Comparison of ENCODE assay signal across 26 mouse cellular contexts in the genomic region with DNA sequence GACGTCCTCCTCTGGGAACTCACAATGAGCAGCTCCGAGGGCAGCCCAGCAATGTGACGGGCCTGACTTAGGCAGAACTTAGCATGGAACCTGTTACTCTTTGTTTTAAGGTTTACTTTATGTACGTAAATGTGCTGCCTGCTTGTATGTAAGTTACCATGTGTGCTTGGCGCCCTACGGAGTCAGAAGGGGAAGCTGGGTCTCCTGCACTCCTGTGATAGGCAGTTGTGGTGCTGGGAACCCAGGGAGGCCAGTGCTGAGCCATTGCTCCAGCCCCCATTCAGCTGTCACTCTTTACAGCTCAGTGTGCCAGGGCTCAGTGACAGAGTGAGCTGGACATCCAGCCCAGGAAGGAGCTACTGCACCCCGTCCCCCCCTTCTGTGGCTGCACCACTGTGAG. TPM values are rescaled to one million over a fixed set of nuclear protein-coding genes. Genes with fewer than 3 reads are reported as not detected.
DNase-seq lines count a peak whose midpoint lies in the region; ATAC-seq and TF ChIP-seq lines count a peak whose summit lies in the region.
"Had no signal": no experiment of that assay in that cellular context is flagged by ENCODE, and none has a peak within 500 bp of the region (broad histone marks: within the 10 kb centered on the region; RNA-seq: fewer than 3 reads in every experiment).

No protein-coding gene starts in this region.

- ATAC-seq in heart, embryonic 11.5 days (replicated peaks; ENCODE audit: insufficient number of reproducible peaks, low FRiP score, low TSS enrichment), result no peak
- ATAC-seq in midbrain, embryonic 13.5 days, result no peak
- ATAC-seq in embryonic facial prominence, embryonic 13.5 days (ENCODE audit: insufficient number of reproducible peaks, insufficient read depth, low FRiP score, low TSS enrichment, low read depth), result no peak
- ATAC-seq in liver, postnatal 0 days, result no peak
- ATAC-seq in hindbrain, embryonic 14.5 days (ENCODE audit: low FRiP score), result no peak
- ATAC-seq: forebrain, embryonic 14.5 days; inflammation-experienced regulatory T-cells, adult 6 months; lung, postnatal 0 days had no signal

- H3K4me2 ChIP-seq in heart, embryonic 11.5 days, result peak overlapping the region; percentile 7; the same call in 1 of the 2 replicates
- no peak overlapping the region for H3K4me2 ChIP-seq in midbrain, embryonic 13.5 days (replicated peaks)
- H3K4me2 ChIP-seq in embryonic facial prominence, embryonic 13.5 days, result no peak overlapping the region
- H3K4me2 ChIP-seq in liver, postnatal 0 days (ENCODE audit: low read depth, low read length), result peak overlapping the region; percentile 75
- no peak overlapping the region for H3K4me2 ChIP-seq in hindbrain, embryonic 14.5 days (replicated peaks)

- no peaks in the 10 kb centered on the region for H3K9me3 ChIP-seq in heart, embryonic 11.5 days (replicated peaks; ENCODE audit: control insufficient read depth, low read length)
- no peaks in the 10 kb centered on the region for H3K9me3 ChIP-seq in midbrain, embryonic 13.5 days
- no peaks in the 10 kb centered on the region for H3K9me3 ChIP-seq in midbrain, embryonic 10.5 days (replicated peaks)
- H3K9me3 ChIP-seq in embryonic facial prominence, embryonic 13.5 days, result no peaks in the 10 kb centered on the region
- H3K9me3 ChIP-seq in liver, postnatal 0 days (ENCODE audit: low read length), result no peaks in the 10 kb centered on the region
- no peaks in the 10 kb centered on the region for H3K9me3 ChIP-seq in hindbrain, embryonic 14.5 days (ENCODE audit: control insufficient read depth, low read length)
- H3K9me3 ChIP-seq: limb, embryonic 10.5 days had no signal

- H3K36me3 ChIP-seq in heart, embryonic 11.5 days (ENCODE audit: control insufficient read depth, insufficient read depth, low read length), result no peaks in the 10 kb centered on the region
- peaks cover 22% of the 10 kb centered on the region for H3K36me3 ChIP-seq in midbrain, embryonic 13.5 days
- peaks cover 49% of the 10 kb centered on the region for H3K36me3 ChIP-seq in midbrain, embryonic 10.5 days
- H3K36me3 ChIP-seq in embryonic facial prominence, embryonic 13.5 days, result peaks cover 24% of the 10 kb centered on the region
- H3K36me3 ChIP-seq in liver, postnatal 0 days (replicated peaks; ENCODE audit: insufficient read depth, low read length), result peaks cover 33% of the 10 kb centered on the region
- H3K36me3 ChIP-seq in hindbrain, embryonic 14.5 days (replicated peaks; ENCODE audit: control insufficient read depth, insufficient read depth), result no peaks in the 10 kb centered on the region; the same call in 1 of the 2 replicates

- no peak for TF ChIP-seq EP300 in liver, postnatal 0 days (IDR thresholded peaks at IDR 0.05; ENCODE audit: low read depth)

- DNase-seq in heart, postnatal 25 days (ENCODE audit: low spot score), result no peak
- DNase-seq in midbrain, embryonic 10.5 days (ENCODE audit: low spot score), result no peak
- DNase-seq in liver, postnatal 0 days, result no peak
- DNase-seq in spleen, adult 12 weeks (ENCODE audit: low spot score), result no peak
- no peak for DNase-seq in hindbrain, embryonic 14.5 days (ENCODE audit: low spot score)
- DNase-seq: adrenal gland, postnatal 25 days; cerebellum, adult 9-10 months; gastrocnemius, postnatal 10 days; heart, adult 18-20 months; kidney, adult 18-20 months; midbrain, embryonic 14.5 days; spleen, adult 18-20 months; thymus, postnatal 14 days had no signal

- no peak overlapping the region for H3K27ac ChIP-seq in heart, embryonic 11.5 days (ENCODE audit: low read depth, low read length)
- H3K27ac ChIP-seq in midbrain, embryonic 13.5 days, result no peak overlapping the region
- no peak overlapping the region for H3K27ac ChIP-seq in midbrain, embryonic 10.5 days (replicated peaks)
- no peak overlapping the region for H3K27ac ChIP-seq in embryonic facial prominence, embryonic 13.5 days
- H3K27ac ChIP-seq in liver, postnatal 0 days (ENCODE audit: low read depth), result peak overlapping the region; percentile 97; the same call in 1 of the 2 replicates
- no peak overlapping the region for H3K27ac ChIP-seq in hindbrain, embryonic 14.5 days
- H3K27ac ChIP-seq: kidney, postnatal 0 days; limb, embryonic 10.5 days; macrophage had no signal

- TF ChIP-seq CTCF in liver, postnatal 0 days (IDR thresholded peaks at IDR 0.05; ENCODE audit: low read depth), result no peak

- 86% methylated on average over 7 of the region's 7 CpGs for WGBS in heart, embryonic 11.5 days (ENCODE audit: insufficient replicate concordance)
- 81% methylated on average over 7 of the region's 7 CpGs for WGBS in midbrain, embryonic 13.5 days
- WGBS in midbrain, embryonic 10.5 days, result 90% methylated on average over 7 of the region's 7 CpGs
- WGBS in embryonic facial prominence, embryonic 13.5 days, result 91% methylated on average over 7 of the region's 7 CpGs
- 82% methylated on average over 7 of the region's 7 CpGs for WGBS in liver, postnatal 0 days (ENCODE audit: insufficient replicate concordance)
- 85% methylated on average over 7 of the region's 7 CpGs for whole genome bisulfite sequencing in hindbrain, embryonic 14.5 days

- no peaks in the 10 kb centered on the region for H3K27me3 ChIP-seq in heart, embryonic 11.5 days (ENCODE audit: control insufficient read depth, insufficient read depth, low read length)
- no peaks in the 10 kb centered on the region for H3K27me3 ChIP-seq in midbrain, embryonic 13.5 days
- no peaks in the 10 kb centered on the region for H3K27me3 ChIP-seq in midbrain, embryonic 10.5 days (ENCODE audit: low read depth, poor library complexity, severe bottlenecking)
- no peaks in the 10 kb centered on the region for H3K27me3 ChIP-seq in embryonic facial prominence, embryonic 13.5 days
- H3K27me3 ChIP-seq in liver, postnatal 0 days (ENCODE audit: insufficient read depth, low read length), result no peaks in the 10 kb centered on the region
- H3K27me3 ChIP-seq in hindbrain, embryonic 14.5 days (ENCODE audit: control insufficient read depth, insufficient read depth, low read length), result no peaks in the 10 kb centered on the region

- H3K4me3 ChIP-seq in heart, embryonic 11.5 days (ENCODE audit: low read depth, low read length), result no peak overlapping the region
- no peak overlapping the region for H3K4me3 ChIP-seq in midbrain, embryonic 13.5 days (replicated peaks)
- H3K4me3 ChIP-seq in midbrain, embryonic 10.5 days, result no peak overlapping the region
- H3K4me3 ChIP-seq in embryonic facial prominence, embryonic 13.5 days, result no peak overlapping the region
- H3K4me3 ChIP-seq in liver, postnatal 0 days (ENCODE audit: low read depth, low read length), result peak overlapping the region; percentile 12; the same call in 1 of the 2 replicates
- H3K4me3 ChIP-seq in hindbrain, embryonic 14.5 days (replicated peaks; ENCODE audit: low read length), result no peak overlapping the region
- H3K4me3 ChIP-seq: limb, embryonic 10.5 days had no signal

- no peak overlapping the region for H3K9ac ChIP-seq in heart, embryonic 11.5 days (ENCODE audit: low read depth, low read length)
- peak overlapping the region; percentile 32; the same call in 1 of the 2 replicates for H3K9ac ChIP-seq in midbrain, embryonic 13.5 days (replicated peaks)
- H3K9ac ChIP-seq in embryonic facial prominence, embryonic 13.5 days, result 0 out of 2 replicates have a peak overlapping the region, but pooled peaks have one; percentile 3
- peak overlapping the region; percentile 66 for H3K9ac ChIP-seq in liver, postnatal 0 days (replicated peaks)
- H3K9ac ChIP-seq in hindbrain, embryonic 14.5 days, result no peak overlapping the region

- intact Hi-C loops in heart, postnatal 25 days (cut with DNase I), result no loop called here

- peaks cover 59% of the 10 kb centered on the region for H3K4me1 ChIP-seq in heart, embryonic 11.5 days (ENCODE audit: control insufficient read depth, insufficient read depth, low read length)
- H3K4me1 ChIP-seq in midbrain, embryonic 13.5 days (replicated peaks), result peaks cover 57% of the 10 kb centered on the region
- H3K4me1 ChIP-seq in midbrain, embryonic 10.5 days, result peaks cover 61% of the 10 kb centered on the region
- peaks cover 32% of the 10 kb centered on the region for H3K4me1 ChIP-seq in embryonic facial prominence, embryonic 13.5 days
- peaks cover 68% of the 10 kb centered on the region for H3K4me1 ChIP-seq in liver, postnatal 0 days (ENCODE audit: insufficient read depth)
- H3K4me1 ChIP-seq in hindbrain, embryonic 14.5 days (replicated peaks; ENCODE audit: control insufficient read depth, insufficient read depth, low read length), result peaks cover 19% of the 10 kb centered on the region

RNA-seq across cellular contexts. Expression of gene Ube2v1, which starts 4.9 kb away (rescaled TPM):
- 195 and 211 TPM in 2 replicates for polyA plus RNA-seq in heart, embryonic 11.5 days (2014; fragmentation: Nextera tagmentation; extraction: Ambion mirVana)
- total RNA-seq in heart, postnatal 25 days (2021), result 100 to 1,000 TPM in 1 of 2 experiments, 10 to 100 TPM in 1; 99.3 to 105 TPM
- 298 and 301 TPM in 2 replicates for polyA plus RNA-seq in midbrain, embryonic 13.5 days (2015; fragmentation: Nextera tagmentation; extraction: Ambion mirVana)
- polyA plus RNA-seq in midbrain, embryonic 10.5 days (2016; fragmentation: Nextera tagmentation; extraction: Ambion mirVana), result 410 and 413 TPM in 2 replicates
- polyA plus RNA-seq in embryonic facial prominence, embryonic 13.5 days (2015; fragmentation: Nextera tagmentation; extraction: Ambion mirVana), result 243 and 262 TPM in 2 replicates
- polyA plus RNA-seq in liver, postnatal 0 days (2015; fragmentation: Nextera tagmentation; extraction: Ambion mirVana), result 122 TPM in 2 replicates
- 302 and 313 TPM in 2 replicates for polyA plus RNA-seq in hindbrain, embryonic 14.5 days (2014; fragmentation: Nextera tagmentation; extraction: Ambion mirVana)

RNA-seq across cellular contexts. Expression of gene Gm20431, which starts 34.3 kb away (rescaled TPM):
- 1.9 and 5.2 TPM in 2 replicates for polyA plus RNA-seq in heart, embryonic 11.5 days (2014; fragmentation: Nextera tagmentation; extraction: Ambion mirVana)
- 10 to 100 TPM; 18.0 to 18.4 TPM for total RNA-seq in heart, postnatal 25 days (2021)
- 9.8 and 11.2 TPM in 2 replicates for polyA plus RNA-seq in midbrain, embryonic 13.5 days (2015; fragmentation: Nextera tagmentation; extraction: Ambion mirVana)
- 2.4 and 3.6 TPM in 2 replicates for polyA plus RNA-seq in midbrain, embryonic 10.5 days (2016; fragmentation: Nextera tagmentation; extraction: Ambion mirVana)
- polyA plus RNA-seq in embryonic facial prominence, embryonic 13.5 days (2015; fragmentation: Nextera tagmentation; extraction: Ambion mirVana), result 9.4 and 13.4 TPM in 2 replicates
- polyA plus RNA-seq in liver, postnatal 0 days (2015; fragmentation: Nextera tagmentation; extraction: Ambion mirVana), result 1.7 and 2.4 TPM in 2 replicates
- polyA plus RNA-seq in hindbrain, embryonic 14.5 days (2014; fragmentation: Nextera tagmentation; extraction: Ambion mirVana), result 15.5 and 19.8 TPM in 2 replicates
- total RNA-seq: hematopoietic stem cell, adult 5-6 weeks; liver, adult 2 months had no signal
- polyA plus RNA-seq: inflammation-experienced regulatory T-cells, adult 6 months; large intestine, adult 2 months; macrophage; neural tube, embryonic 11.5 days had no signal

Comparison
In these comparisons a context has a peak if more than half of its experiments do, and no peak if none do; other contexts are left out.
1. H3K4me2 ChIP-seq: peak in heart, embryonic 11.5 days (single experiment) and liver, postnatal 0 days (single experiment); none in midbrain, embryonic 13.5 days (single experiment), embryonic facial prominence, embryonic 13.5 days (single experiment) and hindbrain, embryonic 14.5 days (single experiment).
2. H3K9ac ChIP-seq: peak in midbrain, embryonic 13.5 days (single experiment), embryonic facial prominence, embryonic 13.5 days (single experiment) and liver, postnatal 0 days (single experiment); none in heart, embryonic 11.5 days (single experiment) and hindbrain, embryonic 14.5 days (single experiment).